Mouse (Mus musculus) embryonic stem cell, embryonic (primary cell): ENCODE data around the gene Ssc5d.

Experiments
- CTCF ChIA-PET, 4 experiments: fragments of 300-600 bp in 2 of 4; fragments of 350-600 bp in 2 of 4; sonication (Branson Sonifier 250); formaldehyde crosslinking; loops; one replicate each; lab custom pipeline; 2022; ENCODE audit warnings: inconsistent platforms in 2 of 4; lab: Charles Lee
- POLR2A ChIA-PET, 4 experiments: fragments of 300-600 bp in 2 of 4; fragments of 350-600 bp in 2 of 4; sonication (Branson Sonifier 250); formaldehyde crosslinking; loops; one replicate each; lab custom pipeline; 2022; ENCODE audit warnings: antibody characterized with exemption in 4 of 4, inconsistent platforms in 1 of 4; lab: Charles Lee

Gene Ssc5d

DNA sequence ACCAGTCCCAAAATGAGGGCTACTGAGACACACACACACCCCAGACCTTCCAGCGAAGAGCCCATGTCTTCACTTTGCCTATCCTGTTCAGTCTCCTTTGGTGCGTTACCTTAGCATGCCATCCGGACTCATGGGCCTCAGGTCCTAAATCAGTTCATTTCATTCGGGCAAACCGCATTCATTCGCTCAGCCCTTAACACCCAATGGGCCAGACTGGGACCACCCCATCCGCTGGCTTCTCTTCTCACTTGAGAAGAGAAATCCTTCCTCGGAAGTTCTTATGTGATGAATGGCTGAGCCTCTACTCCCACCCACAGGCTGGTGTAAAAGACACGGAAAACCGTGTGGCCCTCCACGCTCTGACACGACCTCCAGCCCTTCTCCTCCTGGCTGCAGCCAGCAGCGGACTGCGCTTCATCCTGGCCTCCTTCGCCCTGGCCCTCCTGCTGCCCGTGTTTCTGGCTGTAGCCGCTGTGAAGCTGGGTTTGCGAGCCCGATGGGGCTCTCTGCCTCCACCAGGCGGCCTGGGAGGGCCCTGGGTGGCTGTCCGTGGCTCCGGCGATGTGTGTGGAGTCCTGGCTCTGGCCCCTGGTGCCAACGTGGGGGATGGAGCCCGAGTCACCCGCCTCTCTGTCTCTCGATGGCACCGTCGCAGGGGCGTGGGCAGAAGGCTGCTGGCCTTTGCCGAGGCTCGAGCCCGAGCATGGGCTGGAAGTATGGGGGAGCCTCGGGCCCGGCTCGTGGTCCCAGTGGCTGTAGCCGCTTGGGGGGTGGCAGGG, 1.8 kb upstream of the Ssc5d start:
- ChIA-PET CTCF (interaction anchor here in 3 of 4 experiments (0.5 to 4.6 kb wide), 13 partner anchors 10 to 130 kb away, joined by 3 to 43 read pairs (median 4); partner anchors contain the start of gene Ube2s (in 1 of the 3)), POLR2A (interaction anchor here (0.5 to 15.6 kb wide), 38 partner anchors 8 to 799 kb away, joined by 3 to 118 read pairs (median 8); partner anchors contain the start of genes Ube2s (in 3 of the 4), Zfp628 (in 3 of the 4), Gm44973 (in 2 of the 4) and Isoc2a (in 2 of the 4))

GRCm38 (mm10) chr7:4924483-4924882, 1.1 kb upstream of the Ssc5d start:
- CTCF ChIA-PET, result interaction anchor here (0.7 to 4.6 kb wide), 9 partner anchors 9 to 112 kb away, joined by 3 to 43 read pairs (median 4); partner anchors contain the start of gene Ube2s (in 1 of the 4)
- POLR2A ChIA-PET, result interaction anchor here in 3 of 4 experiments (0.6 to 15.6 kb wide), 19 partner anchors 9 to 172 kb away, joined by 3 to 118 read pairs (median 14); partner anchors contain the start of genes Ube2s (in 2 of the 3), Cox6b2 (in 1 of the 3), Isoc2a (in 1 of the 3) and Rpl28 (in 1 of the 3)

- ChIA-PET CTCF (interaction anchor here (0.6 to 1.8 kb wide), 13 partner anchors 9 to 1242 kb away, joined by 3 to 23 read pairs (median 4); partner anchors contain the start of gene Ube2s (in 1 of the 4)), POLR2A (interaction anchor here in 3 of 4 experiments (0.6 to 15.6 kb wide), 25 partner anchors 9 to 310 kb away, joined by 3 to 118 read pairs (median 5); partner anchors contain the start of genes Ube2s (in 3 of the 3), Cox6b2 (in 1 of the 3), Rpl28 (in 1 of the 3) and Sbk2 (in 1 of the 3))
These were observed 689 bp upstream of the Ssc5d start for GRCm38 (mm10) chr7:4924891-4925301.

- CTCF ChIA-PET, result interaction anchor here in 2 of 4 experiments (0.7 to 2.1 kb wide), 7 partner anchors 11 to 37 kb away, joined by 5 to 9 read pairs (median 5); partner anchors contain the start of gene Sbk2 (in 1 of the 2)
These were observed 1.3 kb downstream of the Ssc5d start for GRCm38 (mm10) chr7:4926849-4927248.

GRCm38 (mm10) chr7:4927711-4928110, 2.1 kb downstream of the Ssc5d start:
- ChIA-PET POLR2A (interaction anchor here (0.5 to 15.6 kb wide), 29 partner anchors 9 to 404 kb away, joined by 3 to 118 read pairs (median 4); partner anchors contain the start of genes Rpl28 (in 3 of the 4), Hspbp1 (in 2 of the 4), Isoc2a (in 2 of the 4) and Tmem238 (in 2 of the 4)), CTCF (interaction anchor here in 3 of 4 experiments (1.1 to 2.1 kb wide), 7 partner anchors 8 to 37 kb away, joined by 3 to 9 read pairs (median 5); partner anchors contain the start of gene Sbk2 (in 1 of the 3))

More at GRCm38 (mm10) chr7:4926849-4927248, 1.3 kb downstream of the Ssc5d start:
- POLR2A ChIA-PET, result interaction anchor here in 3 of 4 experiments (0.5 to 15.6 kb wide), 31 partner anchors 9 to 323 kb away, joined by 3 to 118 read pairs (median 4); partner anchors contain the start of genes Fiz1 (in 3 of the 3), Ube2s (in 3 of the 3), Zfp524 (in 3 of the 3) and Hspbp1 (in 2 of the 3)

DNA sequence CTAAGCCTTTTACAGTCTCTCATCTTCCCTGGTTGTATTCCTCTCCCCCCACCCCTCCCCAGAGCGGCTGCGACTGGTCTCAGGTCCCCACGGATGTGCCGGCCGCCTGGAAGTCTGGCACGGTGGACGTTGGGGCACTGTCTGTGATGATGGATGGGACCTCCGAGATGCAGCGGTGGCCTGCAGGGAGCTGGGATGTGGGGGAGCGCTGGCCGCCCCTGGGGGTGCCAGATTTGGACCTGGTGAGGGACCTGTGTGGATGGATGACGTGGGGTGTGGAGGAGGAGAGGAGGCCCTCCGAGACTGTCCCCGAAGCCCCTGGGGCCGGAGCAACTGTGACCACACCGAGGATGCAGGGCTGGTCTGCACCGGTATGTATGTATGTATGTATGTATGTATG, 2.7 kb downstream of the Ssc5d start:
- POLR2A ChIA-PET, result interaction anchor here in 3 of 4 experiments (0.7 to 15.6 kb wide), 15 partner anchors 9 to 325 kb away, joined by 3 to 118 read pairs (median 4); partner anchors contain the start of genes Tmem238 (in 2 of the 3), Cox6b2 (in 1 of the 3), Fiz1 (in 1 of the 3) and Isoc2a (in 1 of the 3)

DNA sequence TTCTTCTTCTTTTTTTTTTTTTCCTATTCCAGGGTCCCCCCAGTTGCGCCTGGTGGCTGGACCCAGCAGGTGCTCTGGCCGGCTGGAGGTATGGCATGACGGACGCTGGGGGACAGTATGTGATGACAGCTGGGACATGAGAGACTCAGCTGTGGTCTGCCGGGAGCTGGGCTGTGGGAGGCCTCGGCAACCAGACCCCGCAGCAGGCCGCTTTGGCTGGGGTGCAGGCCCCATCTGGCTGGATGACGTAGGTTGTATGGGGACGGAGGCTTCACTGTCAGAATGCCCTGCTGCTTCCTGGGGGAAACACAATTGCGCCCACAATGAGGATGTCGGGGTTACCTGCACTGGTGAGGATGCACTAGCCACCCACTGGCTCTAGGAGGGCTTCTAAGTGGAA, 7.5 kb downstream of the Ssc5d start:
- ChIA-PET POLR2A (interaction anchor here in 3 of 4 experiments (0.6 to 3.9 kb wide), 18 partner anchors 8 to 1264 kb away, joined by 3 to 22 read pairs (median 4); partner anchors contain the start of genes Ube2s (in 2 of the 3), Fiz1 (in 1 of the 3), Nat14 (in 1 of the 3) and Rpl28 (in 1 of the 3)), CTCF (interaction anchor here in 3 of 4 experiments (0.6 to 3.4 kb wide), 12 partner anchors 8 to 1251 kb away, joined by 3 to 29 read pairs (median 4); no protein-coding TSS in a partner anchor)

More for the DNA sequence above, 2.7 kb downstream of the Ssc5d start:
- CTCF ChIA-PET, result interaction anchor here in 3 of 4 experiments (1.1 to 2.1 kb wide), 6 partner anchors 9 to 17 kb away, joined by 3 to 9 read pairs (median 6); no protein-coding TSS in a partner anchor

GRCm38 (mm10) chr7:4934160-4934914, 8.8 kb downstream of the Ssc5d start:
- ChIA-PET POLR2A (interaction anchor here (0.7 to 3.9 kb wide), 24 partner anchors 9 to 1229 kb away, joined by 3 to 22 read pairs (median 5); partner anchors contain the start of genes Ube2s (in 2 of the 4), Fiz1 (in 1 of the 4), Isoc2a (in 1 of the 4) and Nat14 (in 1 of the 4)), CTCF (interaction anchor here (0.5 to 3.4 kb wide), 43 partner anchors 9 to 822 kb away, joined by 3 to 29 read pairs (median 4); partner anchors contain the start of genes Nat14 (in 2 of the 4), Sbk2 (in 2 of the 4), Ssc5d (in 2 of the 4) and Zfp628 (in 2 of the 4))

- ChIA-PET CTCF (interaction anchor here in 2 of 4 experiments (0.6 to 2.1 kb wide), 13 partner anchors 9 to 393 kb away, joined by 3 to 9 read pairs (median 4); partner anchors contain the start of genes Sbk2 (in 2 of the 2) and Ssc5d (in 1 of the 2)), POLR2A (interaction anchor here in 3 of 4 experiments (0.6 to 2.4 kb wide), 12 partner anchors 9 to 184 kb away, joined by 3 to 8 read pairs (median 4); partner anchors contain the start of genes Ube2s (in 2 of the 3), Cox6b2 (in 1 of the 3), Gm44973 (in 1 of the 3) and Rpl28 (in 1 of the 3))
These were observed 11.2 kb downstream of the Ssc5d start for GRCm38 (mm10) chr7:4936832-4937231.

- ChIA-PET POLR2A (interaction anchor here in 3 of 4 experiments (0.5 to 2.4 kb wide), 16 partner anchors 10 to 377 kb away, joined by 3 to 8 read pairs (median 4); partner anchors contain the start of genes Ube2s (in 2 of the 3), Cox6b2 (in 1 of the 3), Gm44973 (in 1 of the 3) and Rpl28 (in 1 of the 3)), CTCF (interaction anchor here in 3 of 4 experiments (0.5 to 2.1 kb wide), 15 partner anchors 10 to 394 kb away, joined by 3 to 9 read pairs (median 4); partner anchors contain the start of gene Sbk2 (in 2 of the 3))
These were observed 11.8 kb downstream of the Ssc5d start for GRCm38 (mm10) chr7:4937392-4937791.

GRCm38 (mm10) chr7:4938456-4938855, 12.9 kb downstream of the Ssc5d start:
- ChIA-PET POLR2A (interaction anchor here in 3 of 4 experiments (0.5 to 2.5 kb wide), 10 partner anchors 11 to 146 kb away, joined by 3 to 10 read pairs (median 6); partner anchors contain the start of genes Sbk2 (in 2 of the 3), Fiz1 (in 1 of the 3), Rpl28 (in 1 of the 3) and Ube2s (in 1 of the 3)), CTCF (interaction anchor here (0.5 to 3.7 kb wide), 16 partner anchors 12 to 1344 kb away, joined by 3 to 29 read pairs (median 8); partner anchors contain the start of genes Sbk2 (in 2 of the 4), Isoc2a (in 1 of the 4) and Zfp628 (in 1 of the 4))

GRCm38 (mm10) chr7:4940068-4940479, 14.5 kb downstream of the Ssc5d start:
- ChIA-PET CTCF (interaction anchor here (0.5 to 3.8 kb wide), 79 partner anchors 9 to 513 kb away, joined by 3 to 29 read pairs (median 4); partner anchors contain the start of genes Sbk2 (in 4 of the 4), Zfp628 (in 3 of the 4), Isoc2a (in 2 of the 4) and Ssc5d (in 2 of the 4)), POLR2A (interaction anchor here (0.6 to 2.5 kb wide), 25 partner anchors 9 to 187 kb away, joined by 3 to 13 read pairs (median 4); partner anchors contain the start of genes Sbk2 (in 3 of the 4), Ube2s (in 3 of the 4), Cox6b2 (in 1 of the 4) and Isoc2a (in 1 of the 4))

DNA sequence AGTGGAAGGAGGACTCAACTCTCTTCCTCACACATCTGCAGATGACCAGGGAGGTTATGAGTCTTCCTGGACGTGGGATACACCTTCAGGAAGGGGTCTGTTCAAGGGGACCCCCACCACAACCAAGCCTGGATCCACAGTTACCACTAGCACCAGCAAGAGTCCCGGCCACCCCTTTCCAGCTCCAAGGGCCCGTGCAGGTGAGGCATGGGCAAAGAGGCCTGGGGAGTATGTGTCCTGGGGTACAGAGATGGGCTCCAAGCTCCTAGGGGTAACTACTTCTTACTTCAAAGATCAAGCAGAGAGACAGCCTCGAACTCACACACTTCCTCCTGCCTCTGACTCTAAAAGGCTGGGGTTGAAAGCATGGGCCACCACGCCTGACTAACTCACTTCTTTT, 17.1 kb downstream of the Ssc5d start:
- CTCF ChIA-PET, result interaction anchor here in 2 of 4 experiments (0.7 to 3.8 kb wide), 8 partner anchors 21 to 119 kb away, joined by 3 to 27 read pairs (median 4); partner anchors contain the start of gene Sbk2 (in 2 of the 2)
- POLR2A ChIA-PET, result interaction anchor here in 2 of 4 experiments (1.3 to 1.4 kb wide), 2 partner anchors 31 to 77 kb away, joined by 3 read pairs; no protein-coding TSS in a partner anchor

DNA sequence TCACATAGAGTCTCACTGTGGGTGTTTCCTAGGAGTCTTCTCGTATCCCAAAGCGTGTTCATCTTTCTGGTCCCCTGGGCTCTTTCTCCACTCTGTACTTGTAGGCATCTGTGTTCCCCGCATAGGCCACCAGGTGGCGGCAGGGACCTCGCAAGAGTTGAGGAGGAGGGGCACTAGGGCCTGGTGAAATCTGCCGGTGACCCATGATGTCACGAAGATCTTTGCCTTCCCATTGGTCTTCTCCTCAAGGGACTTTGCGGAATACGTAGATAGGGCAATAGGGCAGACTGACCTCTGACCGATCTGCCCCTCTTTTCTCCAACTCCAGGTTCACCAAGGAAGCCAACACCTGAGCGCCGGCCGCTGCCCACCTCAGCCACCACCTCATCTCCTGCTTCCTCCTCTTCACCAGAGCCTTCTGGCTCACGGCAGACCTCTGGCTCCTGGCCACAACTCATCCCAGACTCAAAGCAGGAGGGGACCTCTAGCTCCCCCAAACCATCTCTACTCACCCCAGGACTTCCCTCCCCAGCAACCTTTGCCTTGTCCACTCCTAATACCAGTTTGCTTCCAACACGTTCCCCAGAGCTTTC, 17.7 kb downstream of the Ssc5d start:
- CTCF ChIA-PET, result interaction anchor here (0.6 to 3.8 kb wide), 11 partner anchors 20 to 183 kb away, joined by 3 to 27 read pairs (median 5); partner anchors contain the start of gene Sbk2 (in 3 of the 4)
- POLR2A ChIA-PET, result interaction anchor here in 3 of 4 experiments (0.7 to 1.6 kb wide), 8 partner anchors 14 to 191 kb away, joined by 3 to 5 read pairs (median 3); partner anchors contain the start of genes Ube2s (in 2 of the 3), Cox6b2 (in 1 of the 3), Gm44973 (in 1 of the 3) and Sbk2 (in 1 of the 3)
